Mouse (Mus musculus): Measurements from ENCODE around the gene Snx29. TPM values are rescaled to one million over a fixed set of nuclear protein-coding genes. Genes with fewer than 3 reads are reported as not detected.
A peak's percentile ranks its signal among the peaks of the same experiment; 100 is the strongest.
"Not testable (repeated sequence)": the region's sequence is repeated elsewhere in the genome, so short reads cannot be mapped to it uniquely, and the experiment has no call there.

Gene Snx29
- total RNA-seq, 2 experiments from 2014 or later = 32.1 to 33.4 TPM

GRCm38 (mm10) chr16:11433779-11434178 lies 111.1 kb downstream of the Snx29 start:
- DNase-seq (ENCODE audit: extremely low spot score in 1 of 2, low spot score in 2 of 2) = no peak
- intact Hi-C loops (cut with DNase I) = no loop called here

DNA sequence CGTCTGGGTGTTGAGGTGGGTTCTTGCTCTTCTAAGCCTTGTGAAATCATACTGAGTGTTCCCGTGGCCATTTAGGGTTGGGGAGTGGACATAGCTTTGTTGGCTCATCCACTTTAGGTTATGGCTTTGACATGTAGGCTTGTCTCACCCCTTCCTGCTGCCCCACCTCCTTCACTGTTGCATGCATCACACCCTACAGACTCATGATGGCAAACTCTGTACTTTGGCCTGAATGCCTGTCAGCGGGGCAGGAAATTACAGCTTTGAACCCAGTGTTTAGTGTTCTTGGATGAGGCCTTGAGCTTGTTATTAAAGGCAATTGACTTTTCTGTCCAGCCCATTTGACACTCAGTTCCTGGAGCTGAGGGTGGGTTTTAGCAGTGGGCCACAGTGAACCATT lies 114.9 kb downstream of the Snx29 start:
- intact Hi-C loops (cut with DNase I) = no loop called here
- no peak for DNase-seq (ENCODE audit: extremely low spot score in 1 of 2, low spot score in 2 of 2)

DNA sequence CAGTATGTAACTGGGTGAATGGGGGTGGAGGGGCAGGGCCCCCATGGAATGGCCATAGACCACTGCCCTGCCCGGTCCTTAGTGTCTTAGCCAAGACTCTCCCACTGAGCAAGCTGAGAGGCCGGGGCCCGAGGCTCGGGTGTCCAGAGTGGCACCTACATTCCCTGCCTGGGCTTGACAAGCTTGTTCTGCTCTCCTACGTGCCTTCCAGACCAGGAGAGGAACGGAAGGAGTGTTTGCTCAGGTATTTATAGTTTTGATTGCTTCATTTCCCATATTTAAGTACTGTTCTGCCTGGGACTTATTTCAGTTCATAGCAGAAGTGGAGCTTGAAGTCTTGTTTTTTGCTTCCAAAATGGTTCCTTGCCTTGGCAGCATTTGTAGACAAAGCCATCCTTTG lies 116.7 kb downstream of the Snx29 start:
- intact Hi-C loops (cut with DNase I) = no loop called here
- no peak for DNase-seq (ENCODE audit: extremely low spot score in 1 of 2, low spot score in 2 of 2)

- intact Hi-C loops (cut with DNase I) = no loop called here
- no peak for DNase-seq (ENCODE audit: extremely low spot score in 1 of 2, low spot score in 2 of 2)
Measured at GRCm38 (mm10) chr16:11441616-11442015, 118.9 kb downstream of the Snx29 start.

- intact Hi-C loops (cut with DNase I) = no loop called here
- DNase-seq (ENCODE audit: extremely low spot score in 1 of 2, low spot score in 2 of 2) = no peak
Measured at GRCm38 (mm10) chr16:11442534-11442933, 119.8 kb downstream of the Snx29 start.

GRCm38 (mm10) chr16:11444626-11445025 lies 121.9 kb downstream of the Snx29 start:
- DNase-seq (ENCODE audit: extremely low spot score in 1 of 2, low spot score in 2 of 2) = no peak
- intact Hi-C loops (cut with DNase I) = no loop called here

GRCm38 (mm10) chr16:11446977-11447376 lies 124.3 kb downstream of the Snx29 start:
- intact Hi-C loops (cut with DNase I) = no loop called here
- no peak for DNase-seq (ENCODE audit: extremely low spot score in 1 of 2, low spot score in 2 of 2)

GRCm38 (mm10) chr16:11447905-11448304 lies 125.2 kb downstream of the Snx29 start:
- DNase-seq (ENCODE audit: extremely low spot score in 1 of 2, low spot score in 2 of 2) = no peak
- intact Hi-C loops (cut with DNase I) = no loop called here

GRCm38 (mm10) chr16:11448696-11449095 lies 126.0 kb downstream of the Snx29 start:
- intact Hi-C loops (cut with DNase I); DNase-seq (ENCODE audit: extremely low spot score in 1 of 2, low spot score in 2 of 2): not testable (repeated sequence)

GRCm38 (mm10) chr16:11449344-11449743 lies 126.6 kb downstream of the Snx29 start:
- intact Hi-C loops (cut with DNase I) = no loop called here
- no peak for DNase-seq (ENCODE audit: extremely low spot score in 1 of 2, low spot score in 2 of 2)

DNA sequence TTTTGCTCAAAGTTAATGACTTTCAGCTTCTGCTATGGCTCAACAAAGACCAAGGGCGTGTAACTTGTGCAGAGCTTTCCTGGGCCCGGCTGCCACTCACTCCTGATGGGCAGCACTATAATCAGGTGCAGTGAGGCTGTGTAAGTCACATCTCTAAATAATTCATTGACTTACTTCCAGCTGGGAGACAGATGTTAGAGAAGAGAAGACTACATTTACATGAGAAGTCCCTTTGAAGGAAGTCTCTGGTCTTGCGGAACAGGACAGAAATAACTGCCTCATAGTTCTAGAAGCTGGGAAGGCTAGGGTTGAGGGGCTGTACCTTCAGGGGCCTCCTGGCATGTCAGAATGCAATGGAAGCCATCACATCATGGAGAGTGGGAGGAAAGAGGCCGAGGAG lies 127.9 kb downstream of the Snx29 start:
- intact Hi-C loops (cut with DNase I) = no loop called here
- no peak for DNase-seq (ENCODE audit: extremely low spot score in 1 of 2, low spot score in 2 of 2)

- no peak for DNase-seq (ENCODE audit: extremely low spot score in 1 of 2, low spot score in 2 of 2)
- intact Hi-C loops (cut with DNase I) = no loop called here
Measured at GRCm38 (mm10) chr16:11454871-11455270, 132.2 kb downstream of the Snx29 start.

- intact Hi-C loops (cut with DNase I) = no loop called here
- DNase-seq (ENCODE audit: extremely low spot score in 1 of 2, low spot score in 2 of 2) = peak in 1 of 2 experiments; percentile 41
Measured at GRCm38 (mm10) chr16:11455545-11456140, 132.9 kb downstream of the Snx29 start.

DNA sequence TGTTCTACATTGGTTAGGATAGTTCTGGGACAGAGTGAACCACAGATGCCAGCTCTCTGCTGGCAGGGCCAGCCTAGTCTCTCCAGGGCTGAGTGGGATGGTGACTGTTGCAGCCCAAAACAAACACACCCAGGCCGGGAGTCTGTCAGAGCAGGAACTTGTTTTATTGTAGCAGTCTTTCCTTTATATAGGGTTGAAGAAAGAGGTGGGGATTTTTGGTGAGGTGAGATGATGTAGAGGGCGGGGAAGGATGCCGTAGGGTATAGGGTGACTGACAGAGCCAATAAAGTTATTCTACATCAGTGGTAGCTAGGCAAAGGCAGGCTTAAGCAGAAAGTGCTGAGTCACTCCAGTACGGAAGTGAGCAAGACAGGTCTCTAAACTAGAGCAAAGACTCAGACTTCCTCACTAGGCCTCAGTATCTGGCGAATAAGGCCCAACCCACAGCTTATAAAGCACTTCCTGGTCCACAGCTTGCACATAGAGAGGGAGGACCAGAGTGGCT lies 133.5 kb downstream of the Snx29 start:
- DNase-seq (ENCODE audit: extremely low spot score in 1 of 2, low spot score in 2 of 2) = no peak
- intact Hi-C loops (cut with DNase I) = no loop called here

- intact Hi-C loops (cut with DNase I) = no loop called here
- no peak for DNase-seq (ENCODE audit: extremely low spot score in 1 of 2, low spot score in 2 of 2)
Measured at GRCm38 (mm10) chr16:11457136-11457535, 134.4 kb downstream of the Snx29 start.

DNA sequence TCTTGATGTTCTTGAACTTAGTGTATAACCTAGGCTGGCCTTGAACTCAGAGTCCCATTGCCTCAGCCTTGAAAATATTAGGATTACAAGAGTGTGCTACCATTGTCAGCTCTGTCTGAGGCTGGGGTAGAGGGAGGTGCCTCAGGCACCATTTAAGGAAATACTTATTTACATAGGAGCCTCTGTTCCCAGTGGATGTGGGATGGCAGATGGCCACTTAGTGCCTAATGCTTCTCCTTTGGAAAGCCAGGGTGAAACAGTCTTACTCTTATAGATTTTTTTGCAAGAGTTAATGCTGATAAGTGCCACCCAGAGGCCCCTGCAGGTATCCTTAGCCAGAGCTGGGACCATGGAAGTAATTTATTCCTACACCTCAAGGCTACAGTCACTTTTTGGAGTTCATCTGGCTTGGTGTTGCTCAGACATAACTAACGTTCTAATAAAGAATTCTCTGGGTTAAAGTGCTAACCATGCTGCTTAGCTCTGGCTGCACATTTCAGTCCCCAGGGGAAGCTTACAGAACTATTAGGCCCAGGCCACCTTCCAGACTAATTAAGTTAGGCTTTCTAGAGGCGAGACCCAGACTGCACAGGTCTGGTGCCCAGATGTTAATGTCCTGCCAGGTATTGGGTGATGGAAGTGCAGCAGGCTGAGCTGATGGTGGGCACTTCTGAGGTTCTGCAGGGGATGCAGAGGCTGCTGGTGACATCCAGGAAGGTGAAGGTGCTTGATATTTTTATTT lies 135.1 kb downstream of the Snx29 start:
- no peak for DNase-seq (ENCODE audit: extremely low spot score in 1 of 2, low spot score in 2 of 2)
- intact Hi-C loops (cut with DNase I) = no loop called here

GRCm38 (mm10) chr16:11460210-11460609 lies 137.5 kb downstream of the Snx29 start:
- no peak for DNase-seq (ENCODE audit: extremely low spot score in 1 of 2, low spot score in 2 of 2)
- intact Hi-C loops (cut with DNase I) = loop anchor here (10.0 kb wide), 1 partner anchor 145 kb away; no protein-coding TSS in a partner anchor

DNA sequence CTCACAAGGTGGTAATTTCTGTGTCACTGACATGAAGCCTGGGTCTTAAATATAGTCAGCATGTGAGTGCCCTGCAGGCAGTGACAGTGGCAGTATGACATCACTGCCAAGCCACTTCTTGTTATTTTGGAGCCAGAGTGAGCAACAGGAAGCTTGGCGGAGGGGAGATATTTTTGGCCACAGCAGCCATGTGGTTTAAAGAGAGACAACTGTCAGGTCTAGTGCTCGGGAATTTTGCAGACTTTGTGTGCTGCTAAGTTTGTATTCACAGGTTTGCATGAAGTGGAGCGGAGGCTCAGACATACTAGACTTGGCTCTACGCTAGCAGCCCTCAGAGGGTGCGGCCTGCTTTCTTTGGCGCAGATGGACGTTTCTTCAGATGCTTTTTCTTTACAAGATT lies 138.9 kb downstream of the Snx29 start:
- intact Hi-C loops (cut with DNase I) = loop anchor here (10.0 kb wide), 1 partner anchor 143 kb away; no protein-coding TSS in a partner anchor
- DNase-seq (ENCODE audit: extremely low spot score in 1 of 2, low spot score in 2 of 2) = peak; percentile 57 to 66

- DNase-seq (ENCODE audit: extremely low spot score in 1 of 2, low spot score in 2 of 2) = peak; percentile 71 to 79
- intact Hi-C loops (cut with DNase I) = loop anchor here (10.0 kb wide), 1 partner anchor 136 kb away; no protein-coding TSS in a partner anchor
Measured at GRCm38 (mm10) chr16:11468533-11469179, 145.9 kb downstream of the Snx29 start.

DNA sequence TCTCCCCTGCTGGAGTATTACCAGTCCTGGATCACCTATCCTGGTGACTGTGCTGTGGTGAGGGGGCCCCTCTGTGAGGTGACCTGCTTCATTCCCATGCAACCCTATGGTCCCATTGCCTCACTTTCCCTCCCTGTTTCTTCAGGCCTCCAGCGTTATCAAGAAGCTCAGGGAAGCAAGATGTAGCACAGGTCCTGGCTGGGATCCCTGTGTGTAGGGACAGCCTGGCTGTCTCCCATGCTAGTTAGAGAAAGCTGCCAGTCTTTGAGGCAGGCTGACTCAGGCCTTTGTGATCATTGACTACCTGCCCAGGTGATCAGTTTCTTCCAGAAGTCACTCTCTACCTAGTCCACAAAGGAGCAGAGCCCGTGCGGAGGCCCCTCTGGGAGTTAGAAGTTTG lies 146.8 kb downstream of the Snx29 start:
- no peak for DNase-seq (ENCODE audit: extremely low spot score in 1 of 2, low spot score in 2 of 2)
- intact Hi-C loops (cut with DNase I) = loop anchor here (10.0 kb wide), 1 partner anchor 135 kb away; no protein-coding TSS in a partner anchor

Measured in left cerebral cortex, postnatal 10 days (tissue).